Mouse (Mus musculus): ENCODE measurements around the gene Vat1l. TPM values are rescaled to one million over a fixed set of nuclear protein-coding genes. Genes with fewer than 3 reads are reported as not detected.

Vat1l gene
- total RNA-seq, 1 experiment: 2.4 TPM

GRCm38 (mm10) chr8:114251321-114252065 is 46.1 kb downstream of the Vat1l start:
- in situ Hi-C loops (cut with MboI; ENCODE audit: low sequenced_read_pairs in 2 of 2, unreplicated experiment in 2 of 2): no loop called here
- TF ChIP-seq ZNF384 (IDR thresholded peaks at IDR 0.05; ENCODE audit: low read depth, low read length): no peak
- TF ChIP-seq HCFC1 (IDR thresholded peaks at IDR 0.05; ENCODE audit: borderline replicate concordance, insufficient read depth, low read length): no peak
- TF ChIP-seq MAFK (IDR thresholded peaks at IDR 0.05; ENCODE audit: insufficient read depth, low read depth, low read length): no peak
- TF ChIP-seq CHD2 (IDR thresholded peaks at IDR 0.05; ENCODE audit: low read depth, low read length): no peak
- TF ChIP-seq ZC3H11A (IDR thresholded peaks at IDR 0.05; ENCODE audit: borderline replicate concordance, low read depth, low read length): no peak
- Histone ChIP-seq H3K9me3 (ENCODE audit: control insufficient read depth, insufficient read depth, low read depth, low read length) (no peaks in the 10 kb centered on the region), H3K36me3 (ENCODE audit: control insufficient read depth, insufficient read depth, low read length, poor library complexity, severe bottlenecking) (no peaks in the 10 kb centered on the region), H3K27ac (ENCODE audit: insufficient read depth, low read depth, low read length, poor library complexity, severe bottlenecking) (no peak overlapping the region), H3K9ac (ENCODE audit: insufficient read depth, low read depth, low read length, poor library complexity, severe bottlenecking) (no peak overlapping the region), H3K4me1 (ENCODE audit: control insufficient read depth in 2 of 2, insufficient read depth in 2 of 2, low read length in 2 of 2, poor library complexity in 1 of 2) (no peaks in the 10 kb centered on the region), H3K4me3 (ENCODE audit: insufficient read depth in 1 of 2, low read depth in 1 of 2, low read length in 2 of 2, poor library complexity in 1 of 2, severe bottlenecking in 1 of 2) (no peak overlapping the region)
- no peak for DNase-seq (ENCODE audit: low read depth, low spot score)

GRCm38 (mm10) chr8:114258685-114259084 is 53.3 kb downstream of the Vat1l start:
- Histone ChIP-seq H3K4me1 (ENCODE audit: control insufficient read depth in 2 of 2, insufficient read depth in 2 of 2, low read length in 2 of 2, poor library complexity in 1 of 2) (no peaks in the 10 kb centered on the region), H3K4me3 (ENCODE audit: insufficient read depth in 1 of 2, low read depth in 1 of 2, low read length in 2 of 2, poor library complexity in 1 of 2, severe bottlenecking in 1 of 2) (no peak overlapping the region), H3K9ac (ENCODE audit: insufficient read depth, low read depth, low read length, poor library complexity, severe bottlenecking) (no peak overlapping the region), H3K9me3 (ENCODE audit: control insufficient read depth, insufficient read depth, low read depth, low read length) (no peaks in the 10 kb centered on the region), H3K27ac (ENCODE audit: insufficient read depth, low read depth, low read length, poor library complexity, severe bottlenecking) (no peak overlapping the region), H3K36me3 (ENCODE audit: control insufficient read depth, insufficient read depth, low read length, poor library complexity, severe bottlenecking) (no peaks in the 10 kb centered on the region)
- in situ Hi-C loops (cut with MboI; ENCODE audit: low sequenced_read_pairs in 2 of 2, unreplicated experiment in 2 of 2): no loop called here
- TF ChIP-seq CHD2 (IDR thresholded peaks at IDR 0.05; ENCODE audit: low read depth, low read length) (no peak), ZC3H11A (IDR thresholded peaks at IDR 0.05; ENCODE audit: borderline replicate concordance, low read depth, low read length) (no peak), ZNF384 (IDR thresholded peaks at IDR 0.05; ENCODE audit: low read depth, low read length) (no peak), MAFK (IDR thresholded peaks at IDR 0.05; ENCODE audit: insufficient read depth, low read depth, low read length) (no peak), HCFC1 (IDR thresholded peaks at IDR 0.05; ENCODE audit: borderline replicate concordance, insufficient read depth, low read length) (no peak)
- DNase-seq (ENCODE audit: low read depth, low spot score): no peak

- TF ChIP-seq HCFC1 (IDR thresholded peaks at IDR 0.05; ENCODE audit: borderline replicate concordance, insufficient read depth, low read length) (no peak), CHD2 (IDR thresholded peaks at IDR 0.05; ENCODE audit: low read depth, low read length) (no peak), ZNF384 (IDR thresholded peaks at IDR 0.05; ENCODE audit: low read depth, low read length) (no peak), MAFK (IDR thresholded peaks at IDR 0.05; ENCODE audit: insufficient read depth, low read depth, low read length) (no peak), ZC3H11A (IDR thresholded peaks at IDR 0.05; ENCODE audit: borderline replicate concordance, low read depth, low read length) (no peak)
- no peak for DNase-seq (ENCODE audit: low read depth, low spot score)
- Histone ChIP-seq H3K9ac (ENCODE audit: insufficient read depth, low read depth, low read length, poor library complexity, severe bottlenecking) (no peak overlapping the region), H3K27ac (ENCODE audit: insufficient read depth, low read depth, low read length, poor library complexity, severe bottlenecking) (no peak overlapping the region), H3K4me3 (ENCODE audit: insufficient read depth in 1 of 2, low read depth in 1 of 2, low read length in 2 of 2, poor library complexity in 1 of 2, severe bottlenecking in 1 of 2) (no peak overlapping the region), H3K36me3 (ENCODE audit: control insufficient read depth, insufficient read depth, low read length, poor library complexity, severe bottlenecking) (no peaks in the 10 kb centered on the region), H3K4me1 (ENCODE audit: control insufficient read depth in 2 of 2, insufficient read depth in 2 of 2, low read length in 2 of 2, poor library complexity in 1 of 2) (no peaks in the 10 kb centered on the region), H3K9me3 (ENCODE audit: control insufficient read depth, insufficient read depth, low read depth, low read length) (no peaks in the 10 kb centered on the region)
- in situ Hi-C loops (cut with MboI; ENCODE audit: low sequenced_read_pairs in 2 of 2, unreplicated experiment in 2 of 2): no loop called here
Observed at GRCm38 (mm10) chr8:114259713-114260355, 54.4 kb downstream of the Vat1l start.

GRCm38 (mm10) chr8:114262331-114262730 is 56.9 kb downstream of the Vat1l start:
- H3K4me3 ChIP-seq (ENCODE audit: insufficient read depth in 1 of 2, low read depth in 1 of 2, low read length in 2 of 2, poor library complexity in 1 of 2, severe bottlenecking in 1 of 2): no peak overlapping the region
- in situ Hi-C loops (cut with MboI; ENCODE audit: low sequenced_read_pairs in 2 of 2, unreplicated experiment in 2 of 2): no loop called here
- H3K9ac ChIP-seq (ENCODE audit: insufficient read depth, low read depth, low read length, poor library complexity, severe bottlenecking): no peak overlapping the region
- no peaks in the 10 kb centered on the region for H3K4me1 ChIP-seq (ENCODE audit: control insufficient read depth in 2 of 2, insufficient read depth in 2 of 2, low read length in 2 of 2, poor library complexity in 1 of 2)
- no peaks in the 10 kb centered on the region for H3K9me3 ChIP-seq (ENCODE audit: control insufficient read depth, insufficient read depth, low read depth, low read length)
- H3K27ac ChIP-seq (ENCODE audit: insufficient read depth, low read depth, low read length, poor library complexity, severe bottlenecking): no peak overlapping the region
- DNase-seq (ENCODE audit: low read depth, low spot score): no peak
- TF ChIP-seq ZNF384 (IDR thresholded peaks at IDR 0.05; ENCODE audit: low read depth, low read length): no peak
- TF ChIP-seq CHD2 (IDR thresholded peaks at IDR 0.05; ENCODE audit: low read depth, low read length): no peak
- no peak for TF ChIP-seq MAFK (IDR thresholded peaks at IDR 0.05; ENCODE audit: insufficient read depth, low read depth, low read length)
- TF ChIP-seq HCFC1 (IDR thresholded peaks at IDR 0.05; ENCODE audit: borderline replicate concordance, insufficient read depth, low read length): no peak
- no peak for TF ChIP-seq ZC3H11A (IDR thresholded peaks at IDR 0.05; ENCODE audit: borderline replicate concordance, low read depth, low read length)
- no peaks in the 10 kb centered on the region for H3K36me3 ChIP-seq (ENCODE audit: control insufficient read depth, insufficient read depth, low read length, poor library complexity, severe bottlenecking)
